Mouse (Mus musculus) lung, adult 2 months (tissue): Measurements from ENCODE around the gene Prss57.

ENCODE experiments used
- CTCF ChIP-seq: fragments of 200-500 bp; IDR thresholded peaks from 2 replicates; pipeline ENCODE4 v1.5.1; 2011; ENCODE audit warnings: mild to moderate bottlenecking, low read length, control low read depth; ENCODE audit not compliant: insufficient read depth
- POLR2A ChIP-seq: fragments of 200-500 bp; IDR thresholded peaks from 2 replicates; pipeline ENCODE4 v1.6.1; 2011; ENCODE audit warnings: low read depth, mild to moderate bottlenecking, control low read depth, low read length, borderline replicate concordance; ENCODE audit errors: extremely low read depth

GRCm38 (mm10) chr10:79748496-79748895 lies 42.3 kb downstream of the Prss57 start:
- TF ChIP-seq CTCF (no peak), POLR2A (no peak)
